8 mouse cellular contexts compared by ENCODE assay signal in the genomic region with DNA sequence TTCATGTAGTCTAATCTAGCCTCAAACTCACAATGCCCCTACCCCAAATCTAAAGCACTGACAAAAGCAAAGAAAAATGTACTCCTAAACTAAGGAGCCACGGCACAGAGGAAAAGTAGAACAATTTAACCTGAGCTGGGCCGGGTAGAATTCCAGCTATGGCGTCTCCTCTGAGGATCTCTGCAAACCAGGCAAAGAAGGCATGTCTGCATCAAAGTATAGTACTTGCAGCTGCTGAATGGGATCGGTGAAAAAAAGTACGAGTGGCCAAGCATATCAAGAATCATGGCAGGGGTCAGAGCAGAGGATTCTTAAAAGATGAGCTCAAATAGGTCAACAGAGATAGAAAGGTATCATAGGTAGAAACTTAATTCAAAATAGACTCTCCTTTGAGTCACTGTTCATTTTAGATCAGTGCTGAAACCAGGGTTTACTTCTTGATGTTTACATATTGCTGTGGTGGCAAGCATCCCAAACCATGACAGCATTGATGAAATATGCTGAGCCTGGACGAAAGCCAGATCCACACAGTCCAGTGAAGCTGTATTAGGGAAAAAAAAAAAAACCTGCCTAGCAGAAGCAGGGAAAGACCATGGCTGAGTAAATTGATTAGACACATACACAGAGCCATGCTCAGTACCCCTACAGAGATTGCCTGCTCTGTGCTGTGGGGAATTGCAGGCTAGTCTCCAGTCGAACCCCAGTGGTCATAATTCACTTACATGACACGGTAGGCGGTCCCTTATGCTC.
A peak's percentile ranks its signal among the peaks of the same experiment; 100 is the strongest.
DNase-seq lines count a peak whose midpoint lies in the region; ATAC-seq lines count a peak whose summit lies in the region.

No protein-coding gene starts in this region.

- H3K27ac ChIP-seq in heart, embryonic 11.5 days (ENCODE audit: low read depth, low read length): no peak overlapping the region
- H3K27ac ChIP-seq in kidney, embryonic 16.5 days (ENCODE audit: low read length): no peak overlapping the region

- intact Hi-C loops in left cerebral cortex, postnatal 4 days (cut with DNase I): no loop called here

- H3K4me2 ChIP-seq in heart, embryonic 11.5 days: no peak overlapping the region
- H3K4me2 ChIP-seq in kidney, embryonic 16.5 days (replicated peaks; ENCODE audit: low read depth, low read length): no peak overlapping the region

- H3K9me3 ChIP-seq in heart, embryonic 11.5 days (replicated peaks; ENCODE audit: control insufficient read depth, low read length): no peaks in the 10 kb centered on the region
- no peaks in the 10 kb centered on the region for H3K9me3 ChIP-seq in kidney, embryonic 16.5 days (ENCODE audit: low read length)

- no peak overlapping the region for H3K4me3 ChIP-seq in heart, embryonic 11.5 days (ENCODE audit: low read depth, low read length)
- no peak overlapping the region for H3K4me3 ChIP-seq in kidney, embryonic 16.5 days (ENCODE audit: low read length)

- peak; percentile 67; the same call in 1 of the 2 replicates for ATAC-seq in heart, embryonic 11.5 days (replicated peaks; ENCODE audit: insufficient number of reproducible peaks, low FRiP score, low TSS enrichment)
- peak; percentile 88 for ATAC-seq in kidney, embryonic 16.5 days (ENCODE audit: low FRiP score, low TSS enrichment)

- H3K27me3 ChIP-seq in heart, embryonic 11.5 days (ENCODE audit: control insufficient read depth, insufficient read depth, low read length): no peaks in the 10 kb centered on the region
- H3K27me3 ChIP-seq in kidney, embryonic 16.5 days (ENCODE audit: insufficient read depth, low read length): no peaks in the 10 kb centered on the region

- 60% methylated on average over 9 of the region's 9 CpGs for WGBS in heart, embryonic 11.5 days (ENCODE audit: insufficient replicate concordance)
- WGBS in kidney, embryonic 16.5 days: 37% methylated on average over 9 of the region's 9 CpGs

- no peaks in the 10 kb centered on the region for H3K36me3 ChIP-seq in heart, embryonic 11.5 days (ENCODE audit: control insufficient read depth, insufficient read depth, low read length)
- H3K36me3 ChIP-seq in kidney, embryonic 16.5 days (ENCODE audit: insufficient read depth, low read length): no peaks in the 10 kb centered on the region

- H3K9ac ChIP-seq in heart, embryonic 11.5 days (ENCODE audit: low read depth, low read length): no peak overlapping the region
- no peak overlapping the region for H3K9ac ChIP-seq in kidney, embryonic 16.5 days (replicated peaks; ENCODE audit: low read length)

- no peaks in the 10 kb centered on the region for H3K4me1 ChIP-seq in heart, embryonic 11.5 days (ENCODE audit: control insufficient read depth, insufficient read depth, low read length)
- H3K4me1 ChIP-seq in kidney, embryonic 16.5 days (ENCODE audit: insufficient read depth, low read length): 0 out of 2 replicates have a peak, but pooled peaks cover 5% of the 10 kb centered on the region

- DNase-seq in left cerebral cortex, postnatal 4 days: peak; percentile 85
- no peak for DNase-seq in left cerebral cortex, adult 11 months (ENCODE audit: low spot score)
- peak; percentile 57 for DNase-seq in adrenal gland, postnatal 14 days
- peak; percentile 53 for DNase-seq in retina, postnatal 1 day
- no peak for DNase-seq in thymus, postnatal 14 days
- DNase-seq in right cerebral cortex, adult 18-20 months: no peak

Comparison
In these comparisons a context has a peak if more than half of its experiments do, and no peak if none do; other contexts are left out.
1. DNase-seq: peak in left cerebral cortex, postnatal 4 days (single experiment), adrenal gland, postnatal 14 days (single experiment) and retina, postnatal 1 day (single experiment); none in left cerebral cortex, adult 11 months (single experiment), thymus, postnatal 14 days (single experiment) and right cerebral cortex, adult 18-20 months (single experiment).